Mouse (Mus musculus) CH12.LX (cell line): ENCODE results near the gene Tnfrsf21.

ENCODE experiments used
- CTCF ChIP-seq, 2 experiments: IDR thresholded peaks in 1 of 2; conservative IDR thresholded peaks in 1 of 2; 2 replicates each; pipeline ENCODE4 v1.5.1; 2011 to 2012; ENCODE audit warnings: low read depth in 2 of 2, low read length in 2 of 2, improper control_type of control experiment in 1 of 2, inconsistent platforms in 1 of 2, mild to moderate bottlenecking in 1 of 2, moderate library complexity in 1 of 2
- POLR2A ChIP-seq: IDR thresholded peaks from 2 replicates; pipeline ENCODE4 v1.6.1; 2011; ENCODE audit warnings: low read depth, mild to moderate bottlenecking, improper control_type of control experiment, low read length
- SIN3A ChIP-seq: IDR thresholded peaks from 2 replicates; pipeline ENCODE4 v1.6.1; 2012; ENCODE audit warnings: low read length, improper control_type of control experiment, inconsistent platforms
- TBP ChIP-seq: conservative IDR thresholded peaks from 2 replicates; pipeline ENCODE4 v1.6.1; 2011; ENCODE audit warnings: low read depth, low read length, improper control_type of control experiment
- USF2 ChIP-seq: conservative IDR thresholded peaks from 2 replicates; pipeline ENCODE4 v1.6.1; 2011; ENCODE audit warnings: low read depth, low read length, improper control_type of control experiment
- ZKSCAN1 ChIP-seq: IDR thresholded peaks from 2 replicates; pipeline ENCODE4 v1.6.1; 2012; ENCODE audit warnings: low read depth, inconsistent platforms, low read length, improper control_type of control experiment, borderline replicate concordance

GRCm38 (mm10) chr17:42982568-42982967 lies 33.8 kb upstream of the Tnfrsf21 start:
- TF ChIP-seq POLR2A (no peak), USF2 (no peak), TBP (no peak), SIN3A (no peak), CTCF (conservative IDR thresholded peaks at IDR 0.05 in 1 of 2, IDR thresholded peaks at IDR 0.05 in 1 of 2; ENCODE audit: low read depth in 2 of 2, low read length in 2 of 2) (no peak), ZKSCAN1 (no peak)
